Mouse (Mus musculus) limb, embryonic 13.5 days (tissue): ENCODE data around the gene Pdzph1. TPM values are rescaled to one million over a fixed set of nuclear protein-coding genes. Genes with fewer than 3 reads are reported as not detected.

ENCODE experiments used
- ATAC-seq: fragments of 200-750 bp; cut with Nextera tagmentation; 2 replicates; pipeline ENCODE4 v1.8.0; 2017; ENCODE audit warnings: low read depth, moderate number of reproducible peaks, moderate TSS enrichment; ENCODE audit not compliant: low FRiP score
- H3K27ac ChIP-seq: fragments of 300-500 bp; sonication (generic); 2 replicates; pipeline ENCODE4 v1.5.1; 2015; ENCODE audit warnings: inconsistent platforms, mild to moderate bottlenecking, moderate library complexity
- H3K27me3 ChIP-seq: fragments of 300-500 bp; sonication (generic); 2 replicates; pipeline ENCODE4 v1.6.1; 2015; ENCODE audit warnings: mild to moderate bottlenecking, inconsistent platforms
- H3K36me3 ChIP-seq: fragments of 300-500 bp; sonication (generic); 2 replicates; pipeline ENCODE4 v1.6.1; 2015; ENCODE audit warnings: inconsistent platforms, mild to moderate bottlenecking, moderate library complexity
- H3K4me1 ChIP-seq: fragments of 300-500 bp; sonication (generic); 2 replicates; pipeline ENCODE4 v1.6.1; 2015; ENCODE audit warnings: inconsistent platforms
- H3K4me2 ChIP-seq: fragments of 300-500 bp; sonication (generic); replicated peaks from 2 replicates; pipeline ENCODE4 v1.6.1; 2015; ENCODE audit warnings: inconsistent platforms, mild to moderate bottlenecking, moderate library complexity
- H3K4me3 ChIP-seq: fragments of 300-500 bp; sonication (generic); 2 replicates; pipeline ENCODE4 v1.5.1; 2015; ENCODE audit warnings: moderate library complexity, mild to moderate bottlenecking, inconsistent platforms
- H3K9ac ChIP-seq: fragments of 300-500 bp; sonication (generic); 2 replicates; pipeline ENCODE4 v1.6.1; 2015; ENCODE audit warnings: mild to moderate bottlenecking, inconsistent platforms
- H3K9me3 ChIP-seq: fragments of 300-500 bp; sonication (generic); 2 replicates; pipeline ENCODE4 v1.6.1; 2016; ENCODE audit warnings: inconsistent platforms
- WGBS: fragments of 180-500 bp; shearing (Covaris S2); methylation state at CpG from one replicate; pipeline ENCODE4 v1.1.7; 2015; 5-methylcytosine and 5-hydroxymethylcytosine counted together
- polyA plus RNA-seq: library from polyadenylated mRNA; unstranded; fragments of >200 nt; fragmentation: Nextera tagmentation; extraction: Ambion mirVana; gene quantifications from 2 replicates; pipeline ENCODE4 v1.2.1, GENCODE M21; 2015

Pdzph1 gene
- polyA plus RNA-seq, 1 experiment from 2014 or later = 0.34 TPM

GRCm38 (mm10) chr17:58957055-58957454 is 34.1 kb downstream of the Pdzph1 start:
- Histone ChIP-seq H3K36me3 (no peaks in the 10 kb centered on the region), H3K4me1 (no peaks in the 10 kb centered on the region), H3K27me3 (no peaks in the 10 kb centered on the region), H3K4me3 (no peak overlapping the region), H3K4me2 (no peak overlapping the region), H3K9ac (no peak overlapping the region), H3K9me3 (no peaks in the 10 kb centered on the region), H3K27ac (no peak overlapping the region)
- 41% methylated on average over 1 of the region's 1 CpGs for WGBS
- ATAC-seq = no peak

GRCm38 (mm10) chr17:58943015-58943822 is 48.0 kb downstream of the Pdzph1 start:
- no peak overlapping the region for H3K4me2 ChIP-seq
- ATAC-seq = peak; percentile 67; the same call in 1 of the 2 replicates

GRCm38 (mm10) chr17:58938598-58938997 is 52.6 kb downstream of the Pdzph1 start:
- Histone ChIP-seq H3K27ac (no peak overlapping the region), H3K4me2 (no peak overlapping the region), H3K9me3 (no peaks in the 10 kb centered on the region), H3K9ac (no peak overlapping the region), H3K4me1 (peaks cover 9% of the 10 kb centered on the region), H3K4me3 (no peak overlapping the region), H3K36me3 (no peaks in the 10 kb centered on the region), H3K27me3 (no peaks in the 10 kb centered on the region)
- WGBS = 86% methylated on average over 1 of the region's 1 CpGs
- ATAC-seq = no peak

More at GRCm38 (mm10) chr17:58943015-58943822, 48.0 kb downstream of the Pdzph1 start:
- Histone ChIP-seq H3K9ac (no peak overlapping the region), H3K4me3 (no peak overlapping the region), H3K9me3 (no peaks in the 10 kb centered on the region), H3K27me3 (no peaks in the 10 kb centered on the region), H3K36me3 (no peaks in the 10 kb centered on the region), H3K27ac (peak overlapping the region; percentile 44; the same call in 1 of the 2 replicates), H3K4me1 (peaks cover 11% of the 10 kb centered on the region)
- 32% methylated on average over 10 of the region's 10 CpGs for WGBS

GRCm38 (mm10) chr17:58937533-58937932 is 53.6 kb downstream of the Pdzph1 start:
- Histone ChIP-seq H3K9ac (no peak overlapping the region), H3K4me3 (no peak overlapping the region), H3K9me3 (no peaks in the 10 kb centered on the region), H3K4me2 (no peak overlapping the region), H3K27ac (no peak overlapping the region), H3K36me3 (no peaks in the 10 kb centered on the region), H3K27me3 (no peaks in the 10 kb centered on the region), H3K4me1 (no peaks in the 10 kb centered on the region)
- ATAC-seq = no peak
- WGBS = 55% methylated on average over 4 of the region's 4 CpGs

GRCm38 (mm10) chr17:58932983-58933280 is 58.2 kb downstream of the Pdzph1 start:
- no peak for ATAC-seq
- 63% methylated on average over 1 of the region's 1 CpGs for WGBS
- Histone ChIP-seq H3K9me3 (no peaks in the 10 kb centered on the region), H3K4me3 (no peak overlapping the region), H3K4me1 (no peaks in the 10 kb centered on the region), H3K9ac (no peak overlapping the region), H3K4me2 (no peak overlapping the region), H3K27ac (no peak overlapping the region), H3K27me3 (no peaks in the 10 kb centered on the region), H3K36me3 (no peaks in the 10 kb centered on the region)

GRCm38 (mm10) chr17:58932279-58932982 is 58.7 kb downstream of the Pdzph1 start:
- 31% methylated on average over 2 of the region's 2 CpGs for WGBS
- H3K4me3 ChIP-seq = no peak overlapping the region
- no peak overlapping the region for H3K27ac ChIP-seq
- H3K9me3 ChIP-seq = no peaks in the 10 kb centered on the region
- H3K27me3 ChIP-seq = no peaks in the 10 kb centered on the region
- no peak overlapping the region for H3K9ac ChIP-seq
- no peak for ATAC-seq
- no peak overlapping the region for H3K4me2 ChIP-seq
- no peaks in the 10 kb centered on the region for H3K36me3 ChIP-seq
- H3K4me1 ChIP-seq = no peaks in the 10 kb centered on the region

GRCm38 (mm10) chr17:58924754-58925546 is 66.2 kb downstream of the Pdzph1 start:
- WGBS = 80% methylated on average over 10 of the region's 10 CpGs

GRCm38 (mm10) chr17:58923901-58924476 is 67.2 kb downstream of the Pdzph1 start:
- Histone ChIP-seq H3K9me3 (no peaks in the 10 kb centered on the region), H3K27me3 (no peaks in the 10 kb centered on the region), H3K4me2 (no peak overlapping the region), H3K27ac (no peak overlapping the region), H3K4me3 (no peak overlapping the region), H3K36me3 (no peaks in the 10 kb centered on the region), H3K9ac (no peak overlapping the region), H3K4me1 (peaks cover 5% of the 10 kb centered on the region; the same call in 1 of the 2 replicates)
- WGBS = 52% methylated on average over 11 of the region's 11 CpGs
- no peak for ATAC-seq

More at GRCm38 (mm10) chr17:58924754-58925546, 66.2 kb downstream of the Pdzph1 start:
- no peaks in the 10 kb centered on the region for H3K9me3 ChIP-seq
- peaks cover 5% of the 10 kb centered on the region; the same call in 1 of the 2 replicates for H3K4me1 ChIP-seq
- no peak overlapping the region for H3K9ac ChIP-seq
- H3K27ac ChIP-seq = no peak overlapping the region
- ATAC-seq = no peak
- H3K36me3 ChIP-seq = no peaks in the 10 kb centered on the region
- H3K4me2 ChIP-seq = no peak overlapping the region
- H3K27me3 ChIP-seq = no peaks in the 10 kb centered on the region
- no peak overlapping the region for H3K4me3 ChIP-seq

- ATAC-seq = no peak
- Histone ChIP-seq H3K9ac (no peak overlapping the region), H3K27ac (no peak overlapping the region), H3K4me1 (peaks cover 5% of the 10 kb centered on the region; the same call in 1 of the 2 replicates), H3K4me2 (no peak overlapping the region), H3K4me3 (no peak overlapping the region), H3K36me3 (no peaks in the 10 kb centered on the region), H3K9me3 (no peaks in the 10 kb centered on the region), H3K27me3 (no peaks in the 10 kb centered on the region)
- WGBS = 85% methylated on average over 7 of the region's 7 CpGs
Measured at GRCm38 (mm10) chr17:58923316-58923866, 67.8 kb downstream of the Pdzph1 start.

- peaks cover 5% of the 10 kb centered on the region; the same call in 1 of the 2 replicates for H3K4me1 ChIP-seq
- H3K9ac ChIP-seq = no peak overlapping the region
- H3K9me3 ChIP-seq = no peaks in the 10 kb centered on the region
- no peak overlapping the region for H3K27ac ChIP-seq
- no peaks in the 10 kb centered on the region for H3K27me3 ChIP-seq
- WGBS = 82% methylated on average over 2 of the region's 2 CpGs
- no peak overlapping the region for H3K4me2 ChIP-seq
- no peaks in the 10 kb centered on the region for H3K36me3 ChIP-seq
- no peak for ATAC-seq
- no peak overlapping the region for H3K4me3 ChIP-seq
Measured at GRCm38 (mm10) chr17:58922821-58923220, 68.4 kb downstream of the Pdzph1 start.

- H3K27ac ChIP-seq = no peak overlapping the region
- H3K9ac ChIP-seq = no peak overlapping the region
- H3K4me1 ChIP-seq = peaks cover 5% of the 10 kb centered on the region; the same call in 1 of the 2 replicates
- H3K36me3 ChIP-seq = no peaks in the 10 kb centered on the region
- WGBS = 69% methylated on average over 4 of the region's 4 CpGs
- H3K9me3 ChIP-seq = no peaks in the 10 kb centered on the region
- no peak overlapping the region for H3K4me3 ChIP-seq
- H3K27me3 ChIP-seq = no peaks in the 10 kb centered on the region
- H3K4me2 ChIP-seq = no peak overlapping the region
- no peak for ATAC-seq
Measured at GRCm38 (mm10) chr17:58919927-58920326, 71.2 kb downstream of the Pdzph1 start.
